Mouse (Mus musculus): Measurements from ENCODE around the gene Cgn. TPM values are rescaled to one million over a fixed set of nuclear protein-coding genes. Genes with fewer than 3 reads are reported as not detected.
A peak's percentile ranks its signal among the peaks of the same experiment; 100 is the strongest.

Cgn gene
- polyA plus RNA-seq, 1 experiment: 31.3 TPM

DNA sequence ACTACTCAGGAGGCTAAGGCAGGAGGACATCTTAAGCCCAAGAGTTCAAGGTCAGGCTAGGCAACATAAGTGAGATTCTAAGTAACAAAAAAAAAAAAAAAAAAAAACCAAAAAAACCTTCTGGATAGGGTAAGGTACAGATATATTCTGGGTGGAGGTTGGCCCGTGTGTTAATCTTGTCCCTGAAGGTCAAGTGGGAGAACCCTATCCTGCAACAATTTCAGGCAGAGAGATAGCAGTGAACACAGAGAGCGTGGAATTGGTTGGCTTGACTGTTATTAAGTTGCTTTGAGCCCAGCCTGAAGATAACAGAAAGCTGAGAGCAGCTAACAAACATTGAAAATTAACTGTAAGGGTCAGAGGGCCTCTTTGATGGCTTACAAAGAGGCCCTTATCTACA is 7.4 kb upstream of the Cgn start:
- WGBS: 45% methylated on average over 2 of the region's 2 CpGs
- Histone ChIP-seq H3K4me1 (ENCODE audit: control insufficient read depth, insufficient read depth, insufficient read length, low read length) (peaks cover 3% of the 10 kb centered on the region; the same call in 1 of the 2 replicates), H3K27ac (ENCODE audit: insufficient read depth, low read depth, low read length) (no peak overlapping the region), H3K36me3 (ENCODE audit: control insufficient read depth, insufficient read depth, low read length) (no peaks in the 10 kb centered on the region), H3K4me3 (ENCODE audit: low read depth, low read length) (no peak overlapping the region), H3K27me3 (ENCODE audit: control insufficient read depth, insufficient read depth, low read length) (no peaks in the 10 kb centered on the region)
- no peak for TF ChIP-seq CTCF (IDR thresholded peaks at IDR 0.05; ENCODE audit: extremely low read depth, insufficient read length, insufficient replicate concordance, low read depth, low read length)
- TF ChIP-seq POLR2A (IDR thresholded peaks at IDR 0.05; ENCODE audit: low read depth, low read length): no peak

DNA sequence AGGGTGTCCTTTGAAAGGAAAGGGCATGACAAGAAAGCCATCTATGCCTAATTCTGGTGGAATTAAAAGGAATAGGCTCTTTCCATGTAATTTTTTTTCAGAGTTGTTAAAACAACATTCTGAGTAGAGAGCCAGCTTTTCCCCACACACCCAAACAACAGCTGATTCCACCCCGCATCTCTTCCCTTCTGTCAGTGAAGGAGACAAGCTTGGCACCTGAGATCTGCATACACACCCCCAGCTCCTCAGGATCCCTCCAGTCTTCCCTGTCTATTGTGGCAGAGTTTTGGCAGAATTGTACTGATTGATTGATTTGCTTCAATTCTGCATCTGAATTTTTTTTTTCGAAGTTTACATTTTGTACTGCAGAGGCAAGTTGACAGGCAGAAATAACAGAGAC is 6.0 kb upstream of the Cgn start:
- WGBS: 91% methylated on average over 2 of the region's 2 CpGs
- H3K4me1 ChIP-seq (ENCODE audit: control insufficient read depth, insufficient read depth, insufficient read length, low read length): peaks cover 3% of the 10 kb centered on the region; the same call in 1 of the 2 replicates
- H3K4me3 ChIP-seq (ENCODE audit: low read depth, low read length): no peak overlapping the region
- no peaks in the 10 kb centered on the region for H3K27me3 ChIP-seq (ENCODE audit: control insufficient read depth, insufficient read depth, low read length)
- TF ChIP-seq CTCF (IDR thresholded peaks at IDR 0.05; ENCODE audit: extremely low read depth, insufficient read length, insufficient replicate concordance, low read depth, low read length) (no peak), POLR2A (IDR thresholded peaks at IDR 0.05; ENCODE audit: low read depth, low read length) (no peak)
- H3K36me3 ChIP-seq (ENCODE audit: control insufficient read depth, insufficient read depth, low read length): no peaks in the 10 kb centered on the region
- H3K27ac ChIP-seq (ENCODE audit: insufficient read depth, low read depth, low read length): no peak overlapping the region

DNA sequence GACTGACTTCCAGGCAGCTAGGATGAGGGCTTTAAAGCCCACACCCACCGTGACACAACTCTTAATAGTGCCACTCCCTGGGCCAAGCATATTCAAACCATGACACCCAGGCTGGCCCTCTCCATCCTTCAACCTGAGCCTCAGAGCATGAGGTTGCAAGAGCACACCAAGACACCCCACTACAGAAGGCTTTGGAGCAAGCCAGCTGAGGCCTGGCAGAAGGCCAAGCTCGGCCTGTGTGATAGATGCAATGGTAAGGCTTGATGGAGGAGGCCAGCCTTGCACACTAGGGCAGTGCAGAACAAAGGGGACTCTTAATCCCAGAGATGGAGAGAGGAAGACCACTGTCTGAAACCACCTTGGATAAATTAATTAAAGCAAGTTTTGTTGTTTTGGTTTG is 3.2 kb upstream of the Cgn start:
- peak overlapping the region; percentile 30; the same call in 1 of the 2 replicates for H3K27ac ChIP-seq (ENCODE audit: insufficient read depth, low read depth, low read length)
- TF ChIP-seq CTCF (IDR thresholded peaks at IDR 0.05; ENCODE audit: extremely low read depth, insufficient read length, insufficient replicate concordance, low read depth, low read length) (no peak), POLR2A (IDR thresholded peaks at IDR 0.05; ENCODE audit: low read depth, low read length) (no peak)
- 53% methylated on average over 2 of the region's 2 CpGs for WGBS
- no peak overlapping the region for H3K4me3 ChIP-seq (ENCODE audit: low read depth, low read length)
- no peaks in the 10 kb centered on the region for H3K36me3 ChIP-seq (ENCODE audit: control insufficient read depth, insufficient read depth, low read length)
- peaks cover 3% of the 10 kb centered on the region for H3K4me1 ChIP-seq (ENCODE audit: control insufficient read depth, insufficient read depth, insufficient read length, low read length)
- H3K27me3 ChIP-seq (ENCODE audit: control insufficient read depth, insufficient read depth, low read length): no peaks in the 10 kb centered on the region

DNA sequence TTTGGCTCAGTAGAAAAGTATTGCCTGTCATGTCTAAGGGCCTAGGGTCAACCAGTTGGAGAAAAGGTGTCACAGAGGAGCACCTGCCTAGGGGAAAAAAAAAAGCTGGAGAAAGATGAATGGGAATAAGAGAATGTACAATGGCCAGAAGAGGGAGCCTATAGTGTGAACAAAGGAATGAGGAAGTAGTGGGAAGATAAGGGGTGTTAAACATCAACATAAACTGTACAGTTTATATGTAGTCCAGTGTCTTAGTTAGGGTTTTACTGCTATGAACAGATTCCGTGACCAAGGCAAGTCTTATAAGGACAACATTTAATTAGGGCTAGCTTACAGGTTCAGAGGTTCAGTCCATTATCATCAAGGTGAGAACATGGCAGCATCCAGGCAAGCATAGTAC is 2.8 kb upstream of the Cgn start:
- Histone ChIP-seq H3K4me3 (ENCODE audit: low read depth, low read length) (no peak overlapping the region), H3K27me3 (ENCODE audit: control insufficient read depth, insufficient read depth, low read length) (no peaks in the 10 kb centered on the region), H3K27ac (ENCODE audit: insufficient read depth, low read depth, low read length) (0 out of 2 replicates have a peak overlapping the region, but pooled peaks have one; percentile 30), H3K36me3 (ENCODE audit: control insufficient read depth, insufficient read depth, low read length) (no peaks in the 10 kb centered on the region), H3K4me1 (ENCODE audit: control insufficient read depth, insufficient read depth, insufficient read length, low read length) (peaks cover 3% of the 10 kb centered on the region)
- TF ChIP-seq CTCF (IDR thresholded peaks at IDR 0.05; ENCODE audit: extremely low read depth, insufficient read length, insufficient replicate concordance, low read depth, low read length): no peak
- TF ChIP-seq POLR2A (IDR thresholded peaks at IDR 0.05; ENCODE audit: low read depth, low read length): no peak
- 38% methylated on average over 1 of the region's 1 CpGs for WGBS

DNA sequence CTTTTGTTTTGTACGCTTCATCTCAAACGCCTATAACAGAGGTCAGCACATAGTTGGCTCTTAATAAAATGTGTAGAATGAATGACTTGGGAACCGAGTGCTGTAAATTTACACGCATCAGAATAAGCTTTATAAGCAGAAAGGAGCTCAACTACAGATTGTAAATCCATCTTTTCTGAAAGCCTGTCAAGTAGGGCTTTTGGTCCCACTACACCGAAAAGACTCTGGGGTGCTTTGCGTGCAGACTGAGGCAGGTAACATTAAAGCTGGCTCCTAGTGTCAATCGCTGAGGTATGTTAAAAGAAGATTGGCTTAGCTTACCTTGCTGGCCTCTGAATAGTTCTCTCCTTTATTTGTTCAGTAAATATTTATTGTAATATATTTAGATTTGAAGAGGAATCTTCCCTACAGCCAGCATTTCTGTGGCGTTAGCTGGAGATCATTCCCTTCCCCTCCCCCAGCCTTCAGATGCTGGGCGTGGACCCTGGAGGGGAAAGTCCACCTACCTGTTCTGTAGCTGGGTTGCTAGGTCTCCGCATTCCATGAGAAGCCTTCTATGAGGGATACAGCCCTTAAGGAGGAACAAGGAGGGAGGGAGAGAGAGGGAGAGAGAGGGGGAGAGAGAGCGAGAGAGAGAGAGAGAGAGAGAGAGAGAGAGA is 959 bp upstream of the Cgn start:
- no peaks in the 10 kb centered on the region for H3K27me3 ChIP-seq (ENCODE audit: control insufficient read depth, insufficient read depth, low read length)
- 3% methylated on average over 10 of the region's 11 CpGs for WGBS
- TF ChIP-seq POLR2A (IDR thresholded peaks at IDR 0.05; ENCODE audit: low read depth, low read length) (0 out of 2 replicates have a peak, but pooled peaks have one; percentile 20), CTCF (IDR thresholded peaks at IDR 0.05; ENCODE audit: extremely low read depth, insufficient read length, insufficient replicate concordance, low read depth, low read length) (no peak)
- peak overlapping the region; percentile 90 for H3K27ac ChIP-seq (ENCODE audit: insufficient read depth, low read depth, low read length)
- peaks cover 3% of the 10 kb centered on the region for H3K4me1 ChIP-seq (ENCODE audit: control insufficient read depth, insufficient read depth, insufficient read length, low read length)
- H3K36me3 ChIP-seq (ENCODE audit: control insufficient read depth, insufficient read depth, low read length): no peaks in the 10 kb centered on the region
- H3K4me3 ChIP-seq (ENCODE audit: low read depth, low read length): peak overlapping the region; percentile 19; the same call in 1 of the 2 replicates

DNA sequence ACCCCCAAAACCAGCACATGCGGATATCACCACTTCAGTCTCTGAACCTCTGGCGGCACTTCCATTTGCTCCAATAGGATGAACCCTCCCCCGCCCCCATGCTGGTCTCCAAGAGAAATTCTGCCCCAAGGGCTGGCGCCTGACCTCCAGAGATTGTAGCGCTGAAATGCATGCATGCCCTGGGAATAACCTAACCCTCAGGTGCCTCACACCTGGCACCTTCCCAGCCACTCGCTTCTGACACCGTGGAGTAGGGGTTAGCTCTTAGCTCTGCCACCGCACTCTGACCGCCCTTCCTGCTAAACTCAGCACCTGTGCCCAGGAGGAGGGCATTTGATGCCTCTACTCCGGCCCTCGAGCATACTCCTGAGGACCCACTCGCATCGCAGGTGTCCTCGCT is 334 bp downstream of the Cgn start:
- H3K4me1 ChIP-seq (ENCODE audit: control insufficient read depth, insufficient read depth, insufficient read length, low read length): peaks cover 7% of the 10 kb centered on the region
- H3K27me3 ChIP-seq (ENCODE audit: control insufficient read depth, insufficient read depth, low read length): no peaks in the 10 kb centered on the region
- peak overlapping the region; percentile 87 for H3K4me3 ChIP-seq (ENCODE audit: low read depth, low read length)
- 2% methylated on average over 14 of the region's 14 CpGs for WGBS
- peak overlapping the region; percentile 93 for H3K27ac ChIP-seq (ENCODE audit: insufficient read depth, low read depth, low read length)
- no peak for TF ChIP-seq CTCF (IDR thresholded peaks at IDR 0.05; ENCODE audit: extremely low read depth, insufficient read length, insufficient replicate concordance, low read depth, low read length)
- no peak for TF ChIP-seq POLR2A (IDR thresholded peaks at IDR 0.05; ENCODE audit: low read depth, low read length)
- no peaks in the 10 kb centered on the region for H3K36me3 ChIP-seq (ENCODE audit: control insufficient read depth, insufficient read depth, low read length)

DNA sequence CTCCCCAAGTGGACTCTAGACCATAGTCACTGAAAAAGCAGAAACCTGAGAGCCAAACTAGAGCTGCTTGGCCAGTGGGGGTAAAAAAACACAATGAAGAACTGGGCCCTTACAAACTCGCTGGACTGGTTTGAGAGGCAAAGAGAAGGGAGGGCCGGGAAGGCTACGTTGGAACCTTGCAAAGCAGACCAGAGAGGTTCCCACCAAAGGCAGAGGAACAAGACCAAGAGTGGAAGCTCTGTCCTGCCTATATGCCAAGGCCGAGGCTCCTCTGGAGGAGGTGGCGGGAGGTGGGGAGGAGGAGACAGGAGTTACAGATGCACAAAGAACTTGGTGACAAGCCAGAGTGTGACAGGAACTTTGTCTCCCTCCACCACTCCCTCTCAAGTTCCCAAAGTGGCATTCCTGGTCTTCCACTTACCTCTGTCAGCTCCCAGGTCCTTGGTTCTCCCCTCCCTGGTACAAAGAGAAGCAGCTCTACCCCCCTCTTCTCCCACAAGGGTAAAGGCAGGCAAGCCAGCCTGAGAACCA is 2.1 kb downstream of the Cgn start:
- Histone ChIP-seq H3K27ac (ENCODE audit: insufficient read depth, low read depth, low read length) (peak overlapping the region; percentile 98), H3K4me3 (ENCODE audit: low read depth, low read length) (peak overlapping the region; percentile 53), H3K27me3 (ENCODE audit: control insufficient read depth, insufficient read depth, low read length) (no peaks in the 10 kb centered on the region), H3K36me3 (ENCODE audit: control insufficient read depth, insufficient read depth, low read length) (peaks cover 5% of the 10 kb centered on the region), H3K4me1 (ENCODE audit: control insufficient read depth, insufficient read depth, insufficient read length, low read length) (peaks cover 9% of the 10 kb centered on the region)
- WGBS: 17% methylated on average over 5 of the region's 5 CpGs
- TF ChIP-seq CTCF (IDR thresholded peaks at IDR 0.05; ENCODE audit: extremely low read depth, insufficient read length, insufficient replicate concordance, low read depth, low read length): no peak
- peak; percentile 62; the same call in 1 of the 2 replicates for TF ChIP-seq POLR2A (IDR thresholded peaks at IDR 0.05; ENCODE audit: low read depth, low read length)
